Mouse (Mus musculus): Measurements from ENCODE around the gene Batf. TPM values are rescaled to one million over a fixed set of nuclear protein-coding genes. Genes with fewer than 3 reads are reported as not detected.

The Batf gene
- total and polyA plus RNA-seq, 2 experiments from 2014 or later, result 0.65 TPM; not detected in 1

DNA sequence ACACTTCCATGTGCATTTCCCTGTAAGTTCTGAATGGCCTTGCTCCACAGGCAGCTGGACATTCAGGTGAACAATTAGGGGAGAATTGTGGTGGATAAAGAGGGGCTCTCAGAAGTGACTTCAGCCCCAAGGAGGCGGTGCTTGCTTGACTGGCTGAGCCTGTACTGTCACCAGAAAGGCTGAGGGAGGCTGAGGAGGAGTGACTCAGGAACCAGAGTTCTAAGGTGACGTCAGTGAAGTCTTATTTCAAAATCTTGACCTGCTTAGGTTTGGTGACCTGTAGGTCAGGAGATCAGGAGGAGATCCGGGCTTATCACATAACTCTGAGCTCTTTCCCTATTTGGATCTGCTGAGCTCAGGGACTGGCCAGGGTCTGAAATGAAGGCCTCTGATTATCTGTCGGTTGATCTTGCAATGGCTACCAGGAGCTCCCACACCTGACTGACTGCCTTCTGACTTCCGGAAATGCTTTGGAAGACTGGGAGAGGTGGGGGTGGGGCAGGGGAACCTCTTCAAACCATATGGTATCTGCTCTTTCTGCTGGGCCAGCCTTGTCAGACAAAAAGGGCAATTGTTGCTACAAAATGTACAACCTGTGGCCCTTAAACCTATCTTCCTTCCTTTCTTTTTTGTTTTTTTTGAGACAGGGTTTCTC, 68.3 kb downstream of the Batf start:
- ATAC-seq, result no peak
- Histone ChIP-seq H3K4me1 (ENCODE audit: insufficient read depth) (no peaks in the 10 kb centered on the region), H3K27me3 (ENCODE audit: insufficient read depth, low read length) (no peaks in the 10 kb centered on the region), H3K9ac (no peak overlapping the region), H3K4me3 (ENCODE audit: low read depth, low read length) (no peak overlapping the region), H3K4me2 (ENCODE audit: low read depth) (no peak overlapping the region), H3K9me3 (ENCODE audit: low read length) (no peaks in the 10 kb centered on the region), H3K27ac (ENCODE audit: low read depth, low read length) (no peak overlapping the region), H3K36me3 (ENCODE audit: insufficient read depth) (no peaks in the 10 kb centered on the region)
- WGBS, result 79% methylated on average over 5 of the region's 5 CpGs
- DNase-seq, result no peak
- no peak for TF ChIP-seq CTCF (IDR thresholded peaks at IDR 0.05; ENCODE audit: low read depth)

DNA sequence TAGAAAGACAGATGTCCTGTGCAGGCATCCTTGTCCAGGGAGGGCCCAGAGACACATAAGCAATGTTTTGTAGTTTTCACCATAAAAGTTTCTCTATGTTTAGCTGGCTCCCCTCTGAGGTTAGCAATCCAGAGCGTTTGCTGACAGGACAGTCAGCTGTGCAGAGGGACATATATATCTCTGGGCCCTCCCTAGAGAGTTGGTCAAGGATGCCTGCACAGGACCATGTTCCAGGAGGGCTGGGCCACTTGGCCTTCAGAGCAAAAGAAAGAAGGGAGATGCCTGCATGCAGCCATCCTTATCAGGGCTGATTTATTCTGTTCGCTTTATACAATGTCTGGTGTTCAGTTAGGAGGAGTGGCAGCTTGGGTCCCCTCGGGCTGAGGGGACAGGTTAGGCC, 70.0 kb downstream of the Batf start:
- H3K27me3 ChIP-seq (ENCODE audit: insufficient read depth, low read length), result no peaks in the 10 kb centered on the region
- no peak overlapping the region for H3K27ac ChIP-seq (ENCODE audit: low read depth, low read length)
- no peak overlapping the region for H3K4me3 ChIP-seq (ENCODE audit: low read depth, low read length)
- H3K4me2 ChIP-seq (ENCODE audit: low read depth), result no peak overlapping the region
- H3K36me3 ChIP-seq (ENCODE audit: insufficient read depth), result no peaks in the 10 kb centered on the region
- DNase-seq (no peak), ATAC-seq (no peak)
- H3K9ac ChIP-seq, result no peak overlapping the region
- TF ChIP-seq CTCF (IDR thresholded peaks at IDR 0.05; ENCODE audit: low read depth), result no peak
- no peaks in the 10 kb centered on the region for H3K4me1 ChIP-seq (ENCODE audit: insufficient read depth)
- no peaks in the 10 kb centered on the region for H3K9me3 ChIP-seq (ENCODE audit: low read length)
- WGBS, result 80% methylated on average over 3 of the region's 3 CpGs

DNA sequence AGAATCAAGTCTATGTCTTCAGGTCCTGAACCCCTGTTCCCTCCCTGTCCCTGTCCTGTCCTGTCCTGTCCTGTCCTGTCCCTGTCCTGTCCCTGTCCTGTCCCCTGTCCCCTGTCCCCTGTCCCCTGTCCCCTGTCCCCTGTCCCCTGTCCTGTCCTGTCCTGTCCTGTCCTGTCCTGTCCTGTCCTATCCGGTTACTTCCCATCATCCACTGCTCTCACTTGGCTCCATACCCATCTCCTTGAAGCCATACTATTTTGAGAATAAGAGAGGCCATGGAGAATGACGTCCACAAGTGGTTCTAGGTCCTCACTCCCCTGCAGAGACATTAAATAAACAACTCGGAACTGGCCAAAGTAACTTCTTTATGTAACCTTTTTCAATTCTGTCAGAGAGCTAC, 70.6 kb downstream of the Batf start:
- no peaks in the 10 kb centered on the region for H3K36me3 ChIP-seq (ENCODE audit: insufficient read depth)
- no peak overlapping the region for H3K4me3 ChIP-seq (ENCODE audit: low read depth, low read length)
- H3K4me2 ChIP-seq (ENCODE audit: low read depth), result no peak overlapping the region
- H3K27me3 ChIP-seq (ENCODE audit: insufficient read depth, low read length), result no peaks in the 10 kb centered on the region
- no peaks in the 10 kb centered on the region for H3K4me1 ChIP-seq (ENCODE audit: insufficient read depth)
- H3K9ac ChIP-seq, result no peak overlapping the region
- no peak for TF ChIP-seq CTCF (IDR thresholded peaks at IDR 0.05; ENCODE audit: low read depth)
- no peak for DNase-seq
- H3K27ac ChIP-seq (ENCODE audit: low read depth, low read length), result no peak overlapping the region
- ATAC-seq, result no peak
- WGBS, result 73% methylated on average over 3 of the region's 3 CpGs
- no peaks in the 10 kb centered on the region for H3K9me3 ChIP-seq (ENCODE audit: low read length)

Small RNAs within 50 kb of the gene (microRNA-seq; reads per million reads assigned to microRNA genes)
- 0 to 0.39 reads per million in 2 experiments for gene Gm47285

Other genes starting within 250 kb of the Batf start
- 14.2 and 18.0 TPM in 2 replicates for gene Fos, start 212.8 kb upstream of the Batf start, total RNA-seq (2014; rRNA removed)
- gene Fos, start 212.8 kb upstream of the Batf start, polyA plus RNA-seq (2015; fragmentation: Nextera tagmentation; extraction: Ambion mirVana), result 9.3 and 9.6 TPM in 2 replicates
- gene Jdp2, start 87.6 kb upstream of the Batf start, total RNA-seq (2014; rRNA removed), result 10.4 and 17.2 TPM in 2 replicates
- 0.24 and 0.60 TPM in 2 replicates for gene Jdp2, start 87.6 kb upstream of the Batf start, polyA plus RNA-seq (2015; fragmentation: Nextera tagmentation; extraction: Ambion mirVana)
- gene Flvcr2, start 59.9 kb downstream of the Batf start, total RNA-seq (2014; rRNA removed), result 5.5 and 6.9 TPM in 2 replicates
- gene Flvcr2, start 59.9 kb downstream of the Batf start, polyA plus RNA-seq (2015; fragmentation: Nextera tagmentation; extraction: Ambion mirVana), result 3.4 and 4.0 TPM in 2 replicates
- gene Erg28, start 137.9 kb downstream of the Batf start, total RNA-seq (2014; rRNA removed), result 68.1 and 75.4 TPM in 2 replicates
- gene Erg28, start 137.9 kb downstream of the Batf start, polyA plus RNA-seq (2015; fragmentation: Nextera tagmentation; extraction: Ambion mirVana), result 118 TPM in 2 replicates
- gene Ttll5, start 138.0 kb downstream of the Batf start, total RNA-seq (2014; rRNA removed), result 13.2 and 17.5 TPM in 2 replicates
- gene Ttll5, start 138.0 kb downstream of the Batf start, polyA plus RNA-seq (2015; fragmentation: Nextera tagmentation; extraction: Ambion mirVana), result 8.2 and 11.1 TPM in 2 replicates